Mouse (Mus musculus) left cerebral cortex, postnatal 4 days (tissue): Measurements from ENCODE around the gene Nipal3. TPM values are rescaled to one million over a fixed set of nuclear protein-coding genes. Genes with fewer than 3 reads are reported as not detected.
A peak's percentile ranks its signal among the peaks of the same experiment; 100 is the strongest.

Experiments used
- DNase-seq: peaks from one replicate; pipeline ENCODE4 v3.0.0-alpha.2; 2022
- intact Hi-C: fragments of 180-260 bp; cut with DNase I; formaldehyde crosslinking; loops from one replicate; pipeline ENCODE4 v1.15.1; 2025
- total RNA-seq, 2 experiments: library from RNA; stranded (reverse); gene quantifications; 2 replicates each; pipeline ENCODE4 v1.2.3; 2021

Nipal3 gene
- total RNA-seq, 2 experiments from 2014 or later: 35.4 to 44.1 TPM

DNA sequence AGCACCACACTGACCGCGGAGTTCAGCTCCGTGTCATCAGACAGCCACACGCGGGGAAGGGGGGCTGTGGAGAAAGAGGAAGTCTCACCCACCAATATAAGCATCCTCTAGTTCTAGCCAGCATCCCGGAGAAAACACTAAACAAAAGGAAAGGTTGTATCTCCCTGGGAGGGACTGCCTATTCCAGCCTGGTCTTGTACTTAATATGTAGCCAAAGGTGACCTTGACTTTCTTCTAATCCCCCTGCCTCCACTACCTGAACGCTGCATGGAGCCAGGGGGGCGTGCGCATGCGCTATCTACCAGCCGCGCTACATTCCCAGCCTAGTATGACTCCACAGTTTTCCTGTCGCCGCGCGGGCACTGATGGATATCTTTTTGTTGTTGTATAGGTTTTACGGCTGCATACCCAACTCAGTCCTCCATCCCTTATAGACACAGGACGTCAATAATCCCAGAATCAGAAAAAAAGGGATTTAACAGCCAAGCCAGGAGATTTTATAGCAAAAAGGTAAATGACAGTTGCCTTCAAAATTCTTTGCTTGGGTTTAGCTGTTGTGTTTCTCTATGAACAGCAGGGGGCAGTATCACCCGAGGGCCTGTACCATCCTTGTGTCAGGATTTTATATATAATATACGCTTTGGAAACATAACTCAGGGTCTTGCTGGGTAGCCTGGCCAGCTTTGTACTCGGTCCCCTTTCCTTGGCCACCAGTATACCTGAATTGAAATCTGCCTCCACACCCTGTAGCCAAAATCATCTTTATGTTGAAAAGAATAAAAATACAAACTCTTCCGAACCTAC lies 12.9 kb upstream of the Nipal3 start:
- peak; percentile 26 for DNase-seq
- intact Hi-C loops: loop anchor here (1.0 kb wide), 1 partner anchor 161 kb away; no protein-coding TSS in a partner anchor

GRCm38 (mm10) chr4:135505794-135506193 lies 11.0 kb upstream of the Nipal3 start:
- intact Hi-C loops: no loop called here
- DNase-seq: no peak

DNA sequence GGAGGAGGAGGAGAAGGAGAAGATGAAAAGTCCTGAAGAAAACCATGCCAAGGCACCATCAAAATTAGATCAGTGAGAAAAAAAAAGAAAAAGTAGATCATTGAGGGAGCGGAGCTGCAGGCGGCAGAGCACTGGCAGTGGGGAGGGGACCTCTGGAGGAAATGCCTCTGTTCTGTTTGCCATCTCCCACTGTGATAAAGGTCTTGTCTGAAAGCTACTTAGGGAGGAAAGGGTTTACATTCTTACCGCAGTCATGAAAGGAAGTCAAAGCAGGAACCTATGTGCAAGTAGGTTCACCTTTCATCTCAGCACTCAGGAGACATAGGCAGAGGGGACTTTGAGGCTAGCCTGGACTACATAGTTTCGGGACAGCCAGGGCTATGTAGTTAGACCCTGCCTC lies 6.7 kb upstream of the Nipal3 start:
- no peak for DNase-seq
- intact Hi-C loops: no loop called here

- no peak for DNase-seq
- intact Hi-C loops: no loop called here
Measured at GRCm38 (mm10) chr4:135499831-135500230, 5.0 kb upstream of the Nipal3 start.

GRCm38 (mm10) chr4:135498136-135498535 lies 3.3 kb upstream of the Nipal3 start:
- intact Hi-C loops: no loop called here

DNA sequence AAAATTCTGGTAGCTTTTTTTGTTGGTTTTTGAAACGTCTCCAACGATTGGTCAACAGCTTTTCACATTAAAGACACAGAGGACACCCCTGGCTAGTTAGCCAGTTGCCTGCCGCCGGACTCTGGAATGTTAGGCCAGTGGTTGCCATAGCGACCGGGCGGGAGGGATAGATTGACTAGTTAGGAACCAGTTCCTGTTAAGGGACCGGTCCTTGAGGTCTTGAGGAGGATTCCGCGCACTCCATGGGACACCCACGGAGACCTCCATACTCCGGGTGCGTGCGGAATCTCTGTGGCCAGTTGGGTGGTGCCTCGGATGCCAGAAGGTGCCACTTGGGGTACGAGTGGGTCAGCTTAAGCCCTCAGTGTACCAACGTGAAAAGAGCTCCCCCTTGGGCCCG lies 972 bp upstream of the Nipal3 start:
- DNase-seq: peak; percentile 54
- intact Hi-C loops: no loop called here

More at GRCm38 (mm10) chr4:135498136-135498535, 3.3 kb upstream of the Nipal3 start:
- DNase-seq: no peak

- intact Hi-C loops: no loop called here
- no peak for DNase-seq
Measured at GRCm38 (mm10) chr4:135495397-135495791, 556 bp upstream of the Nipal3 start.

GRCm38 (mm10) chr4:135493691-135494520 lies 932 bp downstream of the Nipal3 start:
- peak; percentile 57 for DNase-seq
- intact Hi-C loops: no loop called here

DNA sequence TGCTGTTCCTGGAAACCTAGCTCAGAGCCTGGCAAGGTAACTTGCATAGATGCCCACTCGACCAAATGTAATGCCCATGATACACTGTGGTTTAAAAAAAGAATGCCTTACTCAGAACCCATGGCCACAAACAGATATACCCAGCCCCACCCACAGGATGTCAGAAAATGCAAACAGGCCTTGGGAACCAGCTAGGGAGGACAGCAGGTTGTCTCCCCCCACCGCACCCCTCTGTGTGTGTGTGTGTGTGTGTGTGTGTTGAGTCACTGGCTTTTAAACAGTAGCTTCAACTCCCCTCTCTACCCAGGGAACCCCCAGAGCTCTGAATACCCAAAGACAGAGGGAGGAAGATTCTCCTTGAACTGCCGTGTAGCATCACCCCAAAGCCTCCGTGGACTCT lies 1.6 kb downstream of the Nipal3 start:
- intact Hi-C loops: no loop called here

GRCm38 (mm10) chr4:135489256-135489655 lies 5.6 kb downstream of the Nipal3 start:
- intact Hi-C loops: no loop called here
- no peak for DNase-seq

More for the DNA sequence above, 1.6 kb downstream of the Nipal3 start:
- DNase-seq: no peak

GRCm38 (mm10) chr4:135486352-135486751 lies 8.5 kb downstream of the Nipal3 start:
- no peak for DNase-seq
- intact Hi-C loops: no loop called here

DNA sequence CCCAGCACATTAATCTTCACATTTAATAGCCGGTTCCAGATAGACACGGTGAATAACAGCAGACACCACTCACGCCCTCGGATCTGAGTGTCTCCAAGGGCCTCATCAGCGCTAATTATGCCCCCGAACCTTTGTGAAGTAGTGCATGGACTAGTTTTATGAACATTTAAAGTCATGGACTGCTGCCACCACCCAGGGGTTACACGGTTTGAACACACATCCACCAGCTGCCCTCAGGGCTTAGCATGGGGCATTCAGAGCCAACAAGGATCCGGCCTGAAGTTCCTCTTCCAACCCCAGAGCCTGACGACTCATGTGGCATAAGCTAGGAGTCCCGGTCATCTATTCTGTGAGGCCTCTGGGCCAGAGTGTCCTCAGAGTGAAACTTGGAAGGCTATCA lies 9.8 kb downstream of the Nipal3 start:
- intact Hi-C loops: no loop called here
- DNase-seq: no peak

DNA sequence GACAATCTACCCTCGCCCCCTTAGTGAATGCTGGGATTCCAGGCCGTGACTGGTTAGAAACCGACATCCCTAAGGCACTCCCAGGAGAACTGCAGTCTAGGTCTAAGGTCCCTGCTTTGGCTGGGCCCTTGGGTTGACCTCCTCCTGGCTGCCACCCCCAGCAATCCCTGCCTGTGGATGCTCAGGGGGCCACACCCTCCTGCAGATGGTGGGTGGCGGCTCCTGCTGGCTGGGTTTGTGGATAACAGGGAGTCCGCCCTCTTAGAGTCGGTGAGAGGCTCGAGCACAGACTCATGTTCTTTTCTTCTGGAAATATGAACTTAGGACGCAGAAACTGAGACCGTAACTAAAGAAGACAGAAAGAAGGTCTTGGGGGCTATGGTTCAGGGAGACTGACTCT lies 14.5 kb downstream of the Nipal3 start:
- intact Hi-C loops: no loop called here
- no peak for DNase-seq

DNA sequence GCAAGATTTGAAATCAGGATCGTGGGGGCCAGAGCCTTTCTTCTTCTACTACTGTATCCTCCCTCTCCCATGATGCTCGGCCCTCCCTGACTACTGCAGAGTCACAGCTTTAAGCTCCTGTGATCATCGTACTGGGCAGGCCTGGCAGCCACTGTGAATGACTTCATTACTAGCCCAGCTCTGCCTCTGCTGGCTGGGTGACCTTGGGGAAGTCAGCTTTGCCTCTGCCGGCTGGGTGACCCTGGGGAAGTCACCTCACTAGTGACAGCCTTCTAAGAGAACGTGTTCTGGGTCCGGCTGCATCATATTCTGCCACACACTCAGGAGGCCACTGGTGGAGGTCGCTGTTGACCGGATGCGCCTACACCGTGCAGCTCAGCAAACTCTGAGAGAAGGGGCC lies 17.0 kb downstream of the Nipal3 start:
- DNase-seq: no peak
- intact Hi-C loops: no loop called here

DNA sequence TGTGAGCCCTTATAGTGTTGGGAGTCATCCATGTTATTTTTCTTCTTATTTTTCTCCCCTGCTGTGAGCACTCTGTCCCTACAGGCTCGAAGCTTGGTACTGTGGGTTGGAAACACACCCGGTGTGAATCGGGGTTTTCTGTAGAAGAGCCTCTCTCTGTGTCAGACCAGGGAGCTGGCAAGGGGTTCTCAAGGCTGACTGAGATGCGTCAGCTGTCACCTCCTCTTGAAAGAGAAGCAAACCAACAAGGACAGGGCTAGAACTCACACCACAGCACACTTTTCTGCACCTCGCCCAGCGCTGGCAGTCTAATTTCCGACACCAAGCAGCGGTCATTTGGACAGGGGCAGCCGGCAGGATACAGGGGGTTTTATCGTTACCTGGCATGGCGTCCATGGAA lies 31.4 kb downstream of the Nipal3 start:
- intact Hi-C loops: no loop called here
- DNase-seq: no peak

GRCm38 (mm10) chr4:135453572-135453971 lies 41.3 kb downstream of the Nipal3 start:
- DNase-seq: no peak
- intact Hi-C loops: no loop called here

GRCm38 (mm10) chr4:135453164-135453563 lies 41.7 kb downstream of the Nipal3 start:
- no peak for DNase-seq
- intact Hi-C loops: no loop called here

DNA sequence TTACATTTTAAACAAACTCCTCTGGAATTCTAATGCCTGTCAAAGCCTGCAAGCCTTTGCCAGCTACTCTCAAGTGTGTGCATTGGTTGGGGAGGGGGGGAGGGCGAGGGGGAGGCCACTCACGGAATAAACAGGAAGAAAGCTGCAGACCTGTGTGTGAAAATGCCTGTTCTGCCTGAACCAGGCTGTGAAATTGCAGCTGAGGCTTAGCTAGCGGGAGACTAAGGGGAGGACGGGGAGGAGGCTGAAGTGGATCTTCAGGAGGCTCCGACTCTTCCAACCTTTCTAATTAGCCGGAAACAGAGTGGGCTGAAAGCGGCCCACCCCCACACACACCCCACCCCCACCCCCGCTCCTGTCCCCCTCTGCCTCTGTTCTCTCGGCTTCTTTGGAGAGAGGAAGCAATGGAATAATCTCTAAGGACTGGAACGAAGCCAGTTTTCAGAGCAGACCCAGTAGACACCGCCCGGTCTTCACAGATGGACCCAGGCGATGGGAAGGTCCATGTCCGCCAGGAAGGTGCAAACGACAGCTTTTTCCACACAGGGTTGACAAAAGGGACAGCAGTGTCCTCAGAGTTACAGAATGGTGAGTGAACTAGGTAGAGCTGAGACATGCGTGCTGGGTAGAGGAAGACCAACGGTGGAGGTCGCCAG lies 43.4 kb downstream of the Nipal3 start:
- intact Hi-C loops: no loop called here
- no peak for DNase-seq

DNA sequence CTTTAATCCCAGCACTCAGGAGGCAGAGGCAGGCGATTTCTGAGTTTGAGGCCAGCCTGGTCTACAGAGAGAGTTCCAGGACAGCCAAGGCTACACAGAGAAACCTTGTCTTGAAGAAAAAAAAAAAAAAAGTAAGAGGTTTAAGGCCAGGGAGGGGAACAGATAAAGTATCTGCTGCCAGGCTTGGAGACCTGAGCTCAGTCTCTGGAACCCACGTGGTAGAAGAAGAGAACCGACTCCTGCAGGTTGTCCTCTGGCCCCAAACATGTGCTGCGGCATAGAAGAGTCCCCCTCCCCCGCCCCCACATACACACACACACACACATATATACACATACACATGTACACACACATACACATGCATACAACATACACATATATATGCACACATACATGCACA lies 52.4 kb downstream of the Nipal3 start:
- no peak for DNase-seq
- intact Hi-C loops: no loop called here

DNA sequence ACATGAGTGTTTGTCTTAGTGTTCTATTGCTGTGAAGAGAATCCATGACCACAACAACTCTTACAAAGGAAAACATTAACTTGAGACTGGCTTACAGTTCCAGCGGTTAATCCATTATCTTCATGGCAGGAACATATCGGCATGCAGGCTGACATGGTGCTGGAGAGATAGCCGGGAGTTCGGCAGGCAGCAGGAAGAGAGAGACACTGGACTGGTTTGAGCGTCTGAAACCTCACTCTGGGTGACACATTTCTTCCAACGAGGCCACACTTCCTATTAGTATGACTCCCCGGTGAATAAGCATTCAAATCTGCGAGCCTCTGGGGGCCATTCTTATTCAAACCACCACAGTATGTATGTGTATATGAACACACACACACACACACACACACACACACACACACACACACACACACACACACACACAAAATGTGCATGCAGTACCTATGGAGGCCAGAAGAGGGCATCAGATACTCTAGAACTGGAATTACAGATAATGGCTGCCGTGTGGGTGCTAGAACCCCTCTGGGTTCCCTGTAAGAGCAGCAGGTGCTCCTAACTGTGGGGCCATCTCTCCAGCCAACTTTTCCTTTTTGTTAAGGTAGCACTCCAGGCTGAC lies 54.8 kb downstream of the Nipal3 start:
- DNase-seq: no peak
- intact Hi-C loops: no loop called here

DNA sequence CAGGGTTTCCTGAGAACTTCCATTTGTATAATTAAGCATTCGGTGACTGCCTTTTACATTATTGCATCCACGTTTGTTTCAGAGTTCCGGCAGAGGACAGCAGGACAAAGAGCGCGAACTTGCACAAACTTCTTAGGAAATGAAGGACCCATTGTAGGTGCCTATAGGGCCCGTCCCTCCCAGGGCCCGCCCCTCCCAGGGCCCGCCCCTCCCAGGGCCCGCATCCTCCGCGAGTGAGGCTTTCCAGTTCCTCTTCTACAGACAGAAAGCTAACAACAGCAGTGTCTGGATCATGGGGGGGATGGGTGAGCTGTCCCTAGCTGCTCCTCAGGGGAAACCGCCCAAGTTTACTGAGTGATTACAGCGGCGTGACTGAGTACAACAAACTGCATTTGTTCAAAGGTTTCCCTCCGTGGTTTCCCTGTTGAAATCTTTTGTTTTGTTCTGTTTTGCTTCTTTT lies 55.6 kb downstream of the Nipal3 start:
- DNase-seq: peak; percentile 24
- intact Hi-C loops: no loop called here
